Mouse (Mus musculus) intestine, postnatal 0 days (tissue): ENCODE results near the gene Ntm. TPM values are rescaled to one million over a fixed set of nuclear protein-coding genes. Genes with fewer than 3 reads are reported as not detected.

Experiments used
- ATAC-seq: fragments of 200-750 bp; cut with Nextera tagmentation; 2 replicates; pipeline ENCODE4 v1.8.0; 2017; ENCODE audit warnings: mild to moderate bottlenecking, moderate TSS enrichment, moderate library complexity
- H3K27ac ChIP-seq: fragments of 300-500 bp; sonication (generic); 2 replicates; pipeline ENCODE4 v1.5.1; 2014; ENCODE audit warnings: mild to moderate bottlenecking, low read depth, low read length, moderate library complexity
- H3K27me3 ChIP-seq: fragments of 300-500 bp; sonication (generic); replicated peaks from 2 replicates; pipeline ENCODE4 v1.6.1; 2014; ENCODE audit warnings: low read length, mixed read lengths; ENCODE audit not compliant: control insufficient read depth, insufficient read depth
- H3K36me3 ChIP-seq: fragments of 300-500 bp; sonication (generic); 2 replicates; pipeline ENCODE4 v1.6.1; 2014; ENCODE audit warnings: mild to moderate bottlenecking, moderate library complexity; ENCODE audit not compliant: control insufficient read depth, insufficient read depth
- H3K4me1 ChIP-seq: fragments of 300-500 bp; sonication (generic); replicated peaks from 2 replicates; pipeline ENCODE4 v1.6.1; 2014; ENCODE audit warnings: antibody characterized with exemption, low read length, mixed read lengths; ENCODE audit not compliant: control insufficient read depth, insufficient read depth
- H3K4me2 ChIP-seq: fragments of 300-500 bp; sonication (generic); replicated peaks from 2 replicates; pipeline ENCODE4 v1.6.1; 2014; ENCODE audit warnings: low read depth, mild to moderate bottlenecking, moderate library complexity
- H3K4me3 ChIP-seq: fragments of 300-500 bp; sonication (generic); 2 replicates; pipeline ENCODE4 v1.5.1; 2014; ENCODE audit warnings: low read depth, low read length
- H3K9ac ChIP-seq: fragments of 300-500 bp; sonication (generic); 2 replicates; pipeline ENCODE4 v1.6.1; 2014; ENCODE audit warnings: mild to moderate bottlenecking, low read depth, low read length
- H3K9me3 ChIP-seq: fragments of 300-500 bp; sonication (generic); 2 replicates; pipeline ENCODE4 v1.6.1; 2016; ENCODE audit warnings: mixed run types; ENCODE audit not compliant: control insufficient read depth
- CTCF ChIP-seq: sonication (generic); IDR thresholded peaks from 2 replicates; pipeline ENCODE4 v1.5.1; 2016; ENCODE audit warnings: low read depth, mild to moderate bottlenecking, control low read depth, antibody characterized with exemption, moderate library complexity
- WGBS: fragments of 180-500 bp; shearing (Covaris S2); extraction: QIAGEN DNeasy Blood & Tissue Kit; methylation state at CpG from one replicate; pipeline ENCODE4 v1.1.7; 2014; 5-methylcytosine and 5-hydroxymethylcytosine counted together
- polyA plus RNA-seq: library from polyadenylated mRNA; unstranded; fragments of >200 nt; fragmentation: Nextera tagmentation; extraction: Ambion mirVana; gene quantifications from 2 replicates; pipeline ENCODE4 v1.2.1, GENCODE M21; 2015

The Ntm gene
- polyA plus RNA-seq, 1 experiment from 2014 or later: 1.1 TPM

DNA sequence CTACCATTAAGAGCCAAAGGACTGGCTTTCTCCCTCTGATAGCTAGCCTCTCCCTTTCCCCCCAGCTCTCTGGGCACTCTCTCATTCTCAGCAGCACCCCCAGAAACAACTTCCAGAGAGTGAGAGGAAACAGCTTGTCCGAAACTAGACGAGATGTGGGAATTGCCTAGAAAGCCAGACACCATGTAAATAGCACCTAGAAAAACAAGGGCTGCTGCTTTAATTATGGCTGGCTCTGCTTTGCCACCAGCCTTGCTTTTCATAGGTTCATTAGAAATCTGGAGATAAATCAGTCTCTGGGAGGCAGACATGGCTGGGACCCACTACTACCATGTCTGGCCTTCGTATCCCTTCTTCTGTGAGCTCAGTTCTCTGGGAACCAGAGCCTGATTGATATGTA, 96.1 kb downstream of the Ntm start:
- no peak overlapping the region for H3K4me3 ChIP-seq
- H3K9ac ChIP-seq: no peak overlapping the region
- no peak overlapping the region for H3K27ac ChIP-seq
- H3K4me2 ChIP-seq: no peak overlapping the region
- no peaks in the 10 kb centered on the region for H3K4me1 ChIP-seq
- no peak for ATAC-seq
- no peaks in the 10 kb centered on the region for H3K9me3 ChIP-seq
- no peak for TF ChIP-seq CTCF
- WGBS: 57% methylated on average over 3 of the region's 3 CpGs
- H3K27me3 ChIP-seq: no peaks in the 10 kb centered on the region
- H3K36me3 ChIP-seq: no peaks in the 10 kb centered on the region

GRCm38 (mm10) chr9:29866101-29866500, 96.8 kb downstream of the Ntm start:
- no peak overlapping the region for H3K4me2 ChIP-seq
- H3K4me1 ChIP-seq: no peaks in the 10 kb centered on the region
- no peaks in the 10 kb centered on the region for H3K27me3 ChIP-seq
- no peak overlapping the region for H3K4me3 ChIP-seq
- ATAC-seq: no peak
- no peaks in the 10 kb centered on the region for H3K36me3 ChIP-seq
- no peak overlapping the region for H3K9ac ChIP-seq
- no peak for TF ChIP-seq CTCF
- no peak overlapping the region for H3K27ac ChIP-seq
- H3K9me3 ChIP-seq: no peaks in the 10 kb centered on the region
- 52% methylated on average over 4 of the region's 4 CpGs for WGBS

GRCm38 (mm10) chr9:29865502-29865901, 97.4 kb downstream of the Ntm start:
- no peak overlapping the region for H3K4me2 ChIP-seq
- no peaks in the 10 kb centered on the region for H3K36me3 ChIP-seq
- no peaks in the 10 kb centered on the region for H3K9me3 ChIP-seq
- ATAC-seq: no peak
- no peaks in the 10 kb centered on the region for H3K4me1 ChIP-seq
- H3K27ac ChIP-seq: no peak overlapping the region
- H3K27me3 ChIP-seq: no peaks in the 10 kb centered on the region
- 49% methylated on average over 8 of the region's 8 CpGs for WGBS
- no peak overlapping the region for H3K9ac ChIP-seq
- TF ChIP-seq CTCF: no peak
- no peak overlapping the region for H3K4me3 ChIP-seq

- H3K9ac ChIP-seq: no peak overlapping the region
- no peak for ATAC-seq
- H3K36me3 ChIP-seq: no peaks in the 10 kb centered on the region
- H3K27me3 ChIP-seq: no peaks in the 10 kb centered on the region
- H3K4me1 ChIP-seq: no peaks in the 10 kb centered on the region
- no peak overlapping the region for H3K27ac ChIP-seq
- TF ChIP-seq CTCF: no peak
- H3K9me3 ChIP-seq: no peaks in the 10 kb centered on the region
- H3K4me3 ChIP-seq: no peak overlapping the region
- no peak overlapping the region for H3K4me2 ChIP-seq
- WGBS: 57% methylated on average over 1 of the region's 1 CpGs
Measured at GRCm38 (mm10) chr9:29864886-29865285, 98.1 kb downstream of the Ntm start.

DNA sequence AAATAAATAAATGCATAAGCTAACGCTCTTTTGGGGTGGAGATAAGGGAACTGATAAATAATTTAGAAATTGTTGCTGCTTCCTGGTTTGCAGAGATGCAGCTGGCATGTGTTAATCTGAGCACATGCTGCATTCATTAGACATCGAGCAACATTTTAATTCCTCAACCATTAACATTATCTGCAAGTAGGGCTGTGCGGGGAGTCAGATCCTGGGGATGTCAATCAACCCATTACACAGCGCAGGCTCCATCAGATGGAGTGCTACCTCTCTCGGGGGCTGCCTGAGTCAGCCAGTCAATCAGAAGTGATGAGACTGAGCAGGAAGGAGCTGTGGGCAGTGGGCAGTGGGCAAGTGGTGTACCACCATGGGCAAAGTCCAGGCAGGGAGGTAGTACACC, 100.5 kb downstream of the Ntm start:
- H3K9me3 ChIP-seq: no peaks in the 10 kb centered on the region
- ATAC-seq: no peak

DNA sequence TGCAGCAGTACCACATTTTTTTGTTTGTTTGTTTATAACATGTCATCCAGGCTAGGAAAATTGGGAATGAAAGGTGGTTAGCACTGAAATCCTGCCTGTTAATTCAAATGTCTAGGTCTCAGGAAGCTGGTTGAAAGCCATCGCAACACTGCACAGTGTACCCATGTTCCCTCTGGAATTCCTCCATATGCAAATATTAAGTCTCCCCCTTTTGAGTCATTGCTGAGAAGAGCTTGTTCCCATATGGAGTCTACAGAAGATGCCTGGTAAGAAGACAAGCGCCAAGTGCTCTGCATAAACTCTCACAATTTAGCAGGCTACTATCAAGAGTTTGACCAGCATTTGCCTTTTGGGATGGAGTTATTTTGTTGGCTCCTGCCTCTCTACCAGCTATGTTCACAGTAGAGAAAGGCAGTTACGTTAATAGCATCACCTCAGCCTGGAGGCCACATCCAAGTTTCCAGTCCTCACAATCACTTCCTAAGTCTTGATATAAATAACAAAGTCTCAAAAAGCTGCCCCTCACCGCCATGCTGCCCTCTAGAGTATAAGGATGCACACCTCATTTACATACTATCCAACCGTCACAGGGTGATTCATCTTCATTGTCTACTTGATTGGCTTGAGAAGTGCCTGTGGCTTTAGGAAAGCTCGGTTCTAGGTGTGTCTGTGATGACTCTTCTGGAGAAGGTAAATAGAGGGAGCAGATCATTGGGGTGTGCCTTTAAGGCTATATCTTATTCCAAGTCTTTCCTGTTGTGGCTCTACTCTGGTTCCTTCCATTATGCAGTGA, 103.5 kb downstream of the Ntm start:
- H3K9me3 ChIP-seq: no peaks in the 10 kb centered on the region
- WGBS: 83% methylated on average over 6 of the region's 6 CpGs
- no peak for TF ChIP-seq CTCF
- ATAC-seq: no peak
- H3K4me3 ChIP-seq: no peak overlapping the region
- no peaks in the 10 kb centered on the region for H3K27me3 ChIP-seq
- H3K4me1 ChIP-seq: no peaks in the 10 kb centered on the region
- no peak overlapping the region for H3K4me2 ChIP-seq
- no peaks in the 10 kb centered on the region for H3K36me3 ChIP-seq
- no peak overlapping the region for H3K27ac ChIP-seq
- no peak overlapping the region for H3K9ac ChIP-seq

More for the DNA sequence above, 100.5 kb downstream of the Ntm start:
- TF ChIP-seq CTCF: no peak
- 58% methylated on average over 5 of the region's 5 CpGs for WGBS
- Histone ChIP-seq H3K27me3 (no peaks in the 10 kb centered on the region), H3K4me2 (no peak overlapping the region), H3K4me3 (no peak overlapping the region), H3K9ac (no peak overlapping the region), H3K36me3 (no peaks in the 10 kb centered on the region), H3K4me1 (no peaks in the 10 kb centered on the region), H3K27ac (no peak overlapping the region)
